Mouse (Mus musculus): Measurements from ENCODE around the gene Iqub. TPM values are rescaled to one million over a fixed set of nuclear protein-coding genes. Genes with fewer than 3 reads are reported as not detected.

Iqub gene
- polyA plus RNA-seq, 1 experiment from 2014 or later: 2.0 TPM

- no peaks in the 10 kb centered on the region for H3K9me3 ChIP-seq
Measured at GRCm38 (mm10) chr6:24451026-24451821, 63.6 kb downstream of the Iqub start.

DNA sequence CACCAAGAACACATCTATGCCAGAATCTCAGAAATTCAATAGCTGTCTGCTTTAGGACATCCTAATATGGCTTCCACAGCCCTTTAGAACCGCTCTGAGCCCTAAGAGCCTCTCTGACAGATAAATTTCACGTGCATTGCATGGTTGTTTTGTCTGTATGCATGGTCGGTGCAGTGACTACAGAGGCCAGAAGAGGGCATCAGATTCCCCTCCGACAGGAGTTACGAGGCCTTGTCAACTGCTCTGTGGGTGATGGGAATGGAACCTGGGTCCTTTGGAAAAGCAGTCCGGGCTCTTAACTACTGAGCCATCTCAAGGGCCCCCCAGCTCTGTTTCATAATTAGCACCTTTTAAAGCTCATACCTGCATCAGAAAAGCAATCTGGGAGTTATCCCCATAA is 64.6 kb downstream of the Iqub start:
- no peak overlapping the region for H3K4me3 ChIP-seq
- no peak overlapping the region for H3K9ac ChIP-seq
- H3K27ac ChIP-seq: no peak overlapping the region
- no peak overlapping the region for H3K4me2 ChIP-seq
- no peaks in the 10 kb centered on the region for H3K36me3 ChIP-seq (replicated peaks)
- 96% methylated on average over 6 of the region's 6 CpGs for WGBS
- ATAC-seq (replicated peaks): no peak
- no peaks in the 10 kb centered on the region for H3K9me3 ChIP-seq
- no peaks in the 10 kb centered on the region for H3K27me3 ChIP-seq (replicated peaks)
- no peaks in the 10 kb centered on the region for H3K4me1 ChIP-seq

More at GRCm38 (mm10) chr6:24451026-24451821, 63.6 kb downstream of the Iqub start:
- no peak overlapping the region for H3K4me3 ChIP-seq
- no peak overlapping the region for H3K4me2 ChIP-seq
- H3K4me1 ChIP-seq: no peaks in the 10 kb centered on the region
- H3K27me3 ChIP-seq (replicated peaks): no peaks in the 10 kb centered on the region
- 81% methylated on average over 22 of the region's 22 CpGs for WGBS
- no peak overlapping the region for H3K9ac ChIP-seq
- ATAC-seq (replicated peaks): no peak
- H3K36me3 ChIP-seq (replicated peaks): no peaks in the 10 kb centered on the region
- no peak overlapping the region for H3K27ac ChIP-seq

DNA sequence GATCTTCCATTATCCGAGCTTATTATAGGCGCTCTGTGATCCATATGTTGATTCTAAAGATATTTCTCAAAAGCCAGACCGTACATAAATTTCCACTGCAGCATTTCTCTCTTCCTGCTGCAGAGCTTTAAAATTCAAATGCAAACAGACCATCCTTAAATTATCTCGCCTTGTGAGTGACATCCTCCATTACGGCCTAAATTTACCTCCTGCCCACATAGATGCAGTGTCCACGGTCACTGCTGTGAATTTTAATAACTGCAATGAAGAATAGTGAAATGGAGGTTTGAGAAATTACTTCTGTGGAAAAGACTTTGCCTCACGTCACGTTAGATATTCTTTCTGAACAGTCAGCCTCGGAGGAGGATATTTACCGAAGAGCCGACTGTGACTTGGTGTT is 98.8 kb downstream of the Iqub start:
- no peaks in the 10 kb centered on the region for H3K4me1 ChIP-seq
- WGBS: 81% methylated on average over 11 of the region's 11 CpGs
- no peak overlapping the region for H3K4me3 ChIP-seq
- no peak overlapping the region for H3K9ac ChIP-seq
- H3K27me3 ChIP-seq (replicated peaks): no peaks in the 10 kb centered on the region
- H3K27ac ChIP-seq: no peak overlapping the region
- no peaks in the 10 kb centered on the region for H3K9me3 ChIP-seq
- no peaks in the 10 kb centered on the region for H3K36me3 ChIP-seq (replicated peaks)
- ATAC-seq (replicated peaks): no peak
- no peak overlapping the region for H3K4me2 ChIP-seq

- no peak overlapping the region for H3K4me2 ChIP-seq
- H3K27me3 ChIP-seq (replicated peaks): no peaks in the 10 kb centered on the region
- H3K4me1 ChIP-seq: no peaks in the 10 kb centered on the region
- no peaks in the 10 kb centered on the region for H3K36me3 ChIP-seq (replicated peaks)
- no peak overlapping the region for H3K27ac ChIP-seq
- WGBS: 70% methylated on average over 1 of the region's 1 CpGs
- ATAC-seq (replicated peaks): no peak
- no peak overlapping the region for H3K9ac ChIP-seq
- no peak overlapping the region for H3K4me3 ChIP-seq
- no peaks in the 10 kb centered on the region for H3K9me3 ChIP-seq
Measured at GRCm38 (mm10) chr6:24415500-24415899, 99.4 kb downstream of the Iqub start.

DNA sequence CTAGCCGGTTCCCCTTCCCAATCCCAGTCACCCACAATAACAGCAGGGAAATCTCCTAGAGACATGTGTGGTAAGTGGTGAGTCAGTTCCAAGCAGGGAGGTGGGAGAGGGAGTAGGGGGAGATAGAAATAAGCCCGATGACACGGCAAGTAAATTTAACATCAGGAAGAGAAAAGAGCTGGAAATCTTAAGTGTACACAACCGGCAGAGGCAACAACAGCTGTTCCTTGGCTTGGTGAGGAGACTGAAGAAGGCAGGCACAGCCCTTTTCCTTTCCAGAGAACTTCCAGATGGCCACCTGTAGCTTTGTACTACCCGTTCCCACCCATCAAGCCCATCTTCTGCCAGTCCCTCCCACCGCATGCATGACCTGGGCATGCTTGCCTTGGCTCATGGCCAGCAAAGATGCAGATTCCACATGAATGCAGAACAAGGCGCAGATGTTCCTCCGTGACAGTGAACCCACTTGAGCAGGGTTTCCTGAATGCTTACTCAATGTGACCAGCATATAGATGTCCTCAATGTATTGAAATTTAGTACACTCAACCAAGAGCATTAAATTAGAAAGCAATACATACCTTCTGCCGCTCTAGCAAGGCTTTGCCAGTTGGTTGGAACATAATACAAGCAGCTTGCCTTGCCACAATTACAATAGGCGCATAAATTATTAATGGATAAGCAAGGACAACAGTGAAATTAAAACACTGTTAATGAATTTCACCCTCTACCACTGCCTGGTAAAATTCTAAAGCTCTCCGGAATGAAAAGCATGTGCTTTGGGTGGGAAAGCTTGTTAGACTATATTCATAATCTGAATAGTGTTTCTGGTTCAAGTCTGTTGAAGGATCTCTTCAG is 106.1 kb downstream of the Iqub start:
- Histone ChIP-seq H3K9me3 (no peaks in the 10 kb centered on the region), H3K27me3 (replicated peaks) (no peaks in the 10 kb centered on the region), H3K4me3 (no peak overlapping the region), H3K9ac (no peak overlapping the region), H3K4me2 (no peak overlapping the region), H3K27ac (no peak overlapping the region), H3K4me1 (no peaks in the 10 kb centered on the region), H3K36me3 (replicated peaks) (no peaks in the 10 kb centered on the region)
- ATAC-seq (replicated peaks): no peak
- 73% methylated on average over 11 of the region's 11 CpGs for WGBS

GRCm38 (mm10) chr6:24407743-24408142 is 107.1 kb downstream of the Iqub start:
- 80% methylated on average over 3 of the region's 3 CpGs for WGBS
- Histone ChIP-seq H3K4me3 (no peak overlapping the region), H3K27ac (no peak overlapping the region), H3K9me3 (no peaks in the 10 kb centered on the region), H3K36me3 (replicated peaks) (no peaks in the 10 kb centered on the region), H3K27me3 (replicated peaks) (no peaks in the 10 kb centered on the region), H3K9ac (no peak overlapping the region), H3K4me2 (no peak overlapping the region), H3K4me1 (no peaks in the 10 kb centered on the region)
- no peak for ATAC-seq (replicated peaks)

DNA sequence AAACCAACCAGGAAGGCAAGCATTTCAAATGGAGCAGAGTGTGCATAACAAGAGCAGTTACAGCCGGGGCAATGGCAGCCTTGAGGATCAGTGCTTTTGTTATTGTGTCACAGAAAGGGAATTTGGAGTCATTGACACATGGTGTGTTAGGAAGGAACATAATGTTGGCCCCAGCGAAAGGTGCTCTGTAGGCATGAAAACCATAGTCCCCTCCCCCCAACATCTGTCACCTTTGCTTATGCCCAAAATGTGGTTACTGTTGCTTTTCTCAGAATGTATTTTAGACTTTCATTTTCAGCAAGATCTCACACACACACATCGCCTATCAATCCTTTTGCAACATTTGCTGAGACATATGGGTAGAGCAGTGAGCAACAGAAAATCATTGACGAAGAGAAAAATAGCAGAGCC is 117.6 kb downstream of the Iqub start:
- Histone ChIP-seq H3K27me3 (replicated peaks) (no peaks in the 10 kb centered on the region), H3K4me3 (no peak overlapping the region), H3K4me1 (no peaks in the 10 kb centered on the region), H3K36me3 (replicated peaks) (no peaks in the 10 kb centered on the region), H3K27ac (no peak overlapping the region), H3K9ac (no peak overlapping the region), H3K9me3 (no peaks in the 10 kb centered on the region), H3K4me2 (no peak overlapping the region)
- 81% methylated on average over 4 of the region's 4 CpGs for WGBS
- no peak for ATAC-seq (replicated peaks)

Other genes starting within 250 kb of the Iqub start
- gene Ndufa5, start 12.9 kb upstream of the Iqub start, polyA plus RNA-seq (2015; fragmentation: Nextera tagmentation; extraction: Ambion mirVana): 371 and 390 TPM in 2 replicates
- 0.08 TPM in 1 of 2 replicates, not detected in the other for gene Asb15, start 13.1 kb upstream of the Iqub start, polyA plus RNA-seq (2015; fragmentation: Nextera tagmentation; extraction: Ambion mirVana)
- gene Lmod2, start 82.7 kb upstream of the Iqub start, polyA plus RNA-seq (2015; fragmentation: Nextera tagmentation; extraction: Ambion mirVana): not detected in 2 replicates
- gene Wasl, start 149.9 kb upstream of the Iqub start, polyA plus RNA-seq (2015; fragmentation: Nextera tagmentation; extraction: Ambion mirVana): 65.6 and 69.7 TPM in 2 replicates
- gene Hyal6, start 218.2 kb upstream of the Iqub start, polyA plus RNA-seq (2015; fragmentation: Nextera tagmentation; extraction: Ambion mirVana): not detected in 2 replicates
- gene Hyal4, start 233.3 kb upstream of the Iqub start, polyA plus RNA-seq (2015; fragmentation: Nextera tagmentation; extraction: Ambion mirVana): not detected in 2 replicates

Data from midbrain, embryonic 15.5 days (tissue).